Mouse (Mus musculus) layer of hippocampus, adult 2 months (tissue): Measurements from ENCODE around the gene Enah. TPM values are rescaled to one million over a fixed set of nuclear protein-coding genes. Genes with fewer than 3 reads are reported as not detected.

Experiments used
- DNase-seq, 2 experiments: peaks; one replicate each; pipeline ENCODE4 v3.0.0; 2022; ENCODE audit warnings: low spot score in 2 of 2
- H3K27ac ChIP-seq: fragments of 200-600 bp; 2 replicates; pipeline ENCODE4 v1.8.1; 2022
- H3K4me3 ChIP-seq: fragments of 200-600 bp; 2 replicates; pipeline ENCODE4 v1.8.1; 2022; ENCODE audit warnings: mild to moderate bottlenecking
- CTCF ChIP-seq: fragments of 200-600 bp; conservative IDR thresholded peaks from 2 replicates; pipeline ENCODE4 v1.8.1; 2022; ENCODE audit warnings: antibody characterized with exemption, mild to moderate bottlenecking, moderate library complexity
- total RNA-seq, 2 experiments: library from RNA; stranded (reverse); gene quantifications; 2 replicates each; pipeline ENCODE4 v1.2.3; 2021

Enah gene
- total RNA-seq, 2 experiments from 2014 or later = 192 to 203 TPM

GRCm38 (mm10) chr1:181878436-181878835 is 141.4 kb downstream of the Enah start:
- Histone ChIP-seq H3K4me3 (no peak overlapping the region), H3K27ac (no peak overlapping the region)
- no peak for TF ChIP-seq CTCF
- no peak for DNase-seq

GRCm38 (mm10) chr1:181877088-181877487 is 142.7 kb downstream of the Enah start:
- TF ChIP-seq CTCF = no peak
- Histone ChIP-seq H3K27ac (no peak overlapping the region), H3K4me3 (no peak overlapping the region)
- DNase-seq = no peak

GRCm38 (mm10) chr1:181876656-181877055 is 143.1 kb downstream of the Enah start:
- TF ChIP-seq CTCF = no peak
- DNase-seq = no peak
- no peak overlapping the region for H3K27ac ChIP-seq
- H3K4me3 ChIP-seq = no peak overlapping the region

GRCm38 (mm10) chr1:181873086-181873920 is 146.5 kb downstream of the Enah start:
- no peak overlapping the region for H3K27ac ChIP-seq
- DNase-seq = no peak
- H3K4me3 ChIP-seq = no peak overlapping the region
- no peak for TF ChIP-seq CTCF

GRCm38 (mm10) chr1:181872639-181873038 is 147.2 kb downstream of the Enah start:
- Histone ChIP-seq H3K27ac (no peak overlapping the region), H3K4me3 (no peak overlapping the region)
- no peak for TF ChIP-seq CTCF
- DNase-seq = no peak

- TF ChIP-seq CTCF = 0 out of 2 replicates have a peak, but pooled peaks have one; percentile 15
- Histone ChIP-seq H3K4me3 (no peak overlapping the region), H3K27ac (no peak overlapping the region)
- DNase-seq = no peak
These were observed 153.1 kb downstream of the Enah start for GRCm38 (mm10) chr1:181866429-181867280.

GRCm38 (mm10) chr1:181865863-181866216 is 153.9 kb downstream of the Enah start:
- no peak overlapping the region for H3K4me3 ChIP-seq
- H3K27ac ChIP-seq = no peak overlapping the region
- DNase-seq = no peak
- TF ChIP-seq CTCF = no peak

- DNase-seq = no peak
- no peak for TF ChIP-seq CTCF
- H3K27ac ChIP-seq = no peak overlapping the region
- no peak overlapping the region for H3K4me3 ChIP-seq
These were observed 154.6 kb downstream of the Enah start for GRCm38 (mm10) chr1:181864971-181865862.

GRCm38 (mm10) chr1:181863431-181863830 is 156.4 kb downstream of the Enah start:
- no peak for TF ChIP-seq CTCF
- no peak overlapping the region for H3K27ac ChIP-seq
- H3K4me3 ChIP-seq = no peak overlapping the region
- DNase-seq = no peak

GRCm38 (mm10) chr1:181862676-181863374 is 157.0 kb downstream of the Enah start:
- DNase-seq = no peak
- no peak for TF ChIP-seq CTCF
- Histone ChIP-seq H3K27ac (no peak overlapping the region), H3K4me3 (no peak overlapping the region)

GRCm38 (mm10) chr1:181861181-181861902 is 158.4 kb downstream of the Enah start:
- no peak overlapping the region for H3K4me3 ChIP-seq
- H3K27ac ChIP-seq = no peak overlapping the region
- TF ChIP-seq CTCF = no peak
- no peak for DNase-seq
